In genomic region chr1:20544526-20544925, GRCm38 (mm10) we compare ENCODE assay signal across 13 mouse cellular contexts.
"Had no signal": no experiment of that assay in that cellular context is flagged by ENCODE, and none has a peak within 500 bp of the region (broad histone marks: within the 10 kb centered on the region; RNA-seq: fewer than 3 reads in every experiment).

No protein-coding gene starts in this region.

- H3K4me3 ChIP-seq: limb, embryonic 15.5 days; liver, embryonic 15.5 days; midbrain, embryonic 10.5 days; myocyte; neural tube, embryonic 15.5 days had no signal

- H3K27me3 ChIP-seq: limb, embryonic 15.5 days; liver, embryonic 15.5 days; neural tube, embryonic 15.5 days had no signal

- H3K9me3 ChIP-seq: limb, embryonic 15.5 days; liver, embryonic 15.5 days; midbrain, embryonic 10.5 days; neural tube, embryonic 15.5 days had no signal

- H3K9ac ChIP-seq: limb, embryonic 15.5 days; liver, embryonic 15.5 days; lung, embryonic 14.5 days; neural tube, embryonic 15.5 days had no signal

- H3K27ac ChIP-seq: limb, embryonic 15.5 days; liver, embryonic 15.5 days; midbrain, embryonic 10.5 days; neural tube, embryonic 15.5 days had no signal

- H3K36me3 ChIP-seq: limb, embryonic 15.5 days; liver, embryonic 15.5 days; midbrain, embryonic 10.5 days; neural tube, embryonic 15.5 days had no signal

- DNase-seq: kidney, postnatal 10 days; layer of hippocampus, postnatal 36 days; lung, embryonic 14.5 days; lung, postnatal 10 days; lung, postnatal 4 days; midbrain, embryonic 14.5 days; right cerebral cortex, adult 18-20 months; right cerebral cortex, postnatal 25 days had no signal

- H3K4me1 ChIP-seq: limb, embryonic 15.5 days; liver, embryonic 15.5 days; midbrain, embryonic 10.5 days; neural tube, embryonic 15.5 days had no signal

- H3K4me2 ChIP-seq: limb, embryonic 15.5 days; liver, embryonic 15.5 days; lung, embryonic 14.5 days; neural tube, embryonic 15.5 days had no signal
